Mouse (Mus musculus): ENCODE data around the gene Emp3.

Emp3 gene

GRCm38 (mm10) chr7:45921242-45921621 is at the start of gene Emp3:
Gene Emp3, minus strand, starts transcription at chr7:45921404.
- DNase-seq (ENCODE audit: low read depth, low spot score), result peak; percentile 73

- no peak for DNase-seq (ENCODE audit: low read depth, low spot score)
Measured at GRCm38 (mm10) chr7:45956611-45957010, 35.4 kb upstream of the Emp3 start.

DNA sequence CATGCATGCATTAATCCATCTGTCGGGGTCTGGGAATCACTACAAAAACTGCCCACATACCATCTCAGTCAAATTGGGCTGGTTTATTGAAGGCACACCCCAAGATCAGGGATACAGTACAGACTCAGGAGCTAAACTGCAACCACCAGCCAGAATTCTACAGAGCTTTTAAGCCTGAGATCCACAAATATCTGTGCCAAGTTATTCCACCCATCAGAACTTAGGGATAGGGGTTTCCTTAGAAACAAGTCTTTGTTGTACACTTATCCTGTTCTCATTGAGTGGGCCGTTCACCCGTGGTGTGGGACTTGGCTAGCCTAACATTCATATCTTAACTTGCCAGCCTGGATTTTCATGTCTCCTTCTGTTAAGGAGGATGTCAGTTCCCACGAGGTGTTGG is 27.9 kb upstream of the Emp3 start:
- DNase-seq (ENCODE audit: low read depth, low spot score), result no peak

GRCm38 (mm10) chr7:45943280-45943679 is 22.1 kb upstream of the Emp3 start:
- DNase-seq (ENCODE audit: low read depth, low spot score), result peak; percentile 50

GRCm38 (mm10) chr7:45941986-45942385 is 20.8 kb upstream of the Emp3 start:
- no peak for DNase-seq (ENCODE audit: low read depth, low spot score)

GRCm38 (mm10) chr7:45939836-45940235 is 18.6 kb upstream of the Emp3 start:
- DNase-seq (ENCODE audit: low read depth, low spot score), result no peak

GRCm38 (mm10) chr7:45935114-45935513 is 13.9 kb upstream of the Emp3 start:
- peak; percentile 79 for DNase-seq (ENCODE audit: low read depth, low spot score)

- peak; percentile 53 for DNase-seq (ENCODE audit: low read depth, low spot score)
Measured at GRCm38 (mm10) chr7:45933766-45934165, 12.6 kb upstream of the Emp3 start.

DNA sequence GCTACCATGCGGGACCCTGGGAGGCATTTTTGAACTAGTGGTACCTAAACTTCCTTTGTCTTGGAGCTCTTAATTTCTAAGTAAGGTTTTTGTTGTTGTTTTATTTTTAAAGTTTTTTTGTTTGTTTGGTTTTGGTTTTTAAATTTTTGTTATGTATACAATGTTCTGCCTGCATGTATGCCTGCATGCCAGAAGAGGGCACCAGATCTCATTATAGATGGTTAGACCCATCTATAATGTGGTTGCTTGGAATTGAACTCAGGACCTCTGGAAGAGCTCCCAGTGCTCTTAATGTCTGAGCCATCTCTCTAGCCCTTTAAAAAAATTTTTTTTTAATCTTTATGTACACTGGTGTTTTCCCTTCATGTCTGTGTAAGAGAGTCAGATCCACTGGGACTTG is 8.5 kb upstream of the Emp3 start:
- DNase-seq (ENCODE audit: low read depth, low spot score), result no peak

- no peak for DNase-seq (ENCODE audit: low read depth, low spot score)
Measured at GRCm38 (mm10) chr7:45928626-45929295, 7.6 kb upstream of the Emp3 start.

DNA sequence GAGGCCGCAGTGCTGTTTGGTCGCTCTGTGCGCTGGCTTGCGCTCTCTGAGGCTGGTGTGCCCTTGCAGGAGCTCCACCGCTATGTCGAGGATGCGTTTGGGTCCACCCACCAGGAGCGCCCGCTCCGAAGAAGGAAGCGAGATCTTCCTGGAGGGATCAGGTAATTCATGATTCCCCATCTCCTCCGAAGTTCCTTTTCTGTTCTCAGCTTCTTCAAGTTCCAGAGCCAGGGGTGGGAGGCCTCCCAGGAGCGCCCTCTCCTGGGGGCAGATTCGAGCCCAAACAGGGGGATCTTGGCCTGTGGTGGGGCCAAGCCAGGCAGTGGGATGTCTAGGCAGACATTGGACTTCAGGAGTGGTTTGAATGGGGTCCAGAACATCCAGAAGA is 3.2 kb upstream of the Emp3 start:
- no peak for DNase-seq (ENCODE audit: low read depth, low spot score)

- peak; percentile 19 for DNase-seq (ENCODE audit: low read depth, low spot score)
Measured at GRCm38 (mm10) chr7:45923762-45924428, 2.7 kb upstream of the Emp3 start, which contains the start of gene Ccdc114. Gene Ccdc114, plus strand, starts transcription at chr7:45924072.

- DNase-seq (ENCODE audit: low read depth, low spot score), result peak; percentile 99
Measured at GRCm38 (mm10) chr7:45922928-45923761, 1.9 kb upstream of the Emp3 start.

DNA sequence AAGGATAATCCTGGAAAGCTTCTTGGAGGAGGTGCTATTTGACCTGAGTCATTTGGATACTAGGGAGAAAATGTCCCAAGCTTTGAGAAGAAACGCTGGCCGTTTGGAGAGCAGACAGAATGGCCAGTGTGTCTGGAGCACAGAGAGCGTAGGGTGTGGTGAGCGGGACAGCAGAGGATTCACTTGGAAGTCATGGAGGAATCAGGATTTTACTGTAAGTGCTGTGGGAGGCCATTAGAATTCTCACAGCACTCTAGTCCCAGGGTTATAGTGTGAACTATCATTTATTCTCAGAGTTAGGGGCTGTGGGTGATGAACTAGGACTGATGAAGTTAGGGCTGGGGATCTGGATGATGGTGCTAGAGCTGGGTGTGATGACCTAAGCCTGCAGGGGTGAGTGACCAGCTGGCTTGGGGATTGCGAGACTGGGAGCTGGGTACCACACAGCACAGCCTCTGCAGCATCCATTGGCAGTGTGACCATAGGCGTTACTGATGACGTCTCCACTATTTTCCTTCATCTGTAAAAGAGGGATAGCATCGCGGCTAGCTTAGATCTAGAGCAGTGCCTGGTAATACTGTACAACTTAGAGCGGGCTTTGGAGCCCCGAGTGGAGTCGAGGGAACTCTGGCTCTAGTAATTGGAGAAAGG is 871 bp upstream of the Emp3 start:
- DNase-seq (ENCODE audit: low read depth, low spot score), result peak; percentile 27

GRCm38 (mm10) chr7:45920583-45921241 is 492 bp downstream of the Emp3 start:
- DNase-seq (ENCODE audit: low read depth, low spot score), result no peak

DNA sequence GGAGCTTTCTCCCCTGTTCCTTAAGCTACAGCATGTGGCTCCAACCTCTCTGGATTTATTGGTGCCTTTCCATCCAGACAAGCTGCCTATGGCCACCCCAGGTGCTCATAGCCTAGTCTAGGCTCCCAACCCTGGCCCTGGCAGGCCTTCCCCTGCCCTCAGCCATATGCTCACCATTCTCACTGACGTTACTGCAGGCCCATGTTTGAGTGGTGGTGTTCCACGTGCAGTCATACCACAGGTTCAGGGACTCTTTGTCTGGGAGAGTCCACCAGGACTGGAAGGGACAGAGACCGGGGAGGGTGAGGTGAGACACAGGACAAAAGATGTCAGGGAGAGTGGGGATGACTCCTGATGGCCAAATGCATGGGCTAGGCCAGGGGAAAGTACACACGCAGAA is 1.4 kb downstream of the Emp3 start:
- DNase-seq (ENCODE audit: low read depth, low spot score), result no peak

- DNase-seq (ENCODE audit: low read depth, low spot score), result peak; percentile 43
Measured at GRCm38 (mm10) chr7:45919083-45919671, 2.0 kb downstream of the Emp3 start.

DNA sequence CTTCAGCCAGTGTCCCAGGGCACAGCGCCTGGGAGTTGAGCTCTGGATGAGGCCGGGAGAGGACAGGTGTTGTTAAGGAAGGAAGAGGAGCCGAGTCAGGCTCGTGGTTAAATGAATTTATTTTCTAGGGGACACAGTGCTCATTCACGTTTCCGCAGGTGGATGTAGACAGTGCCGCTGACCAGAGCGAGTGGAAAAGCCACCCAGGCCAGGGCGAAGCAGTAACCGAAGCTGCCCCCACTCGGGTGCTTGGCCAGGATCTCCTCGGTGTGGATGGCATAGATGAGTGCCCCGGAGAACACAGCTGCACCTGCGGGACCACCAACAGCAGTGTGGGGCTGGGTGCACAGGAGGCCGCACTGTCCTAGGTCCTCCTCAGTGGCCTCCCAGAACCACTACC is 3.3 kb downstream of the Emp3 start:
- no peak for DNase-seq (ENCODE audit: low read depth, low spot score)

DNA sequence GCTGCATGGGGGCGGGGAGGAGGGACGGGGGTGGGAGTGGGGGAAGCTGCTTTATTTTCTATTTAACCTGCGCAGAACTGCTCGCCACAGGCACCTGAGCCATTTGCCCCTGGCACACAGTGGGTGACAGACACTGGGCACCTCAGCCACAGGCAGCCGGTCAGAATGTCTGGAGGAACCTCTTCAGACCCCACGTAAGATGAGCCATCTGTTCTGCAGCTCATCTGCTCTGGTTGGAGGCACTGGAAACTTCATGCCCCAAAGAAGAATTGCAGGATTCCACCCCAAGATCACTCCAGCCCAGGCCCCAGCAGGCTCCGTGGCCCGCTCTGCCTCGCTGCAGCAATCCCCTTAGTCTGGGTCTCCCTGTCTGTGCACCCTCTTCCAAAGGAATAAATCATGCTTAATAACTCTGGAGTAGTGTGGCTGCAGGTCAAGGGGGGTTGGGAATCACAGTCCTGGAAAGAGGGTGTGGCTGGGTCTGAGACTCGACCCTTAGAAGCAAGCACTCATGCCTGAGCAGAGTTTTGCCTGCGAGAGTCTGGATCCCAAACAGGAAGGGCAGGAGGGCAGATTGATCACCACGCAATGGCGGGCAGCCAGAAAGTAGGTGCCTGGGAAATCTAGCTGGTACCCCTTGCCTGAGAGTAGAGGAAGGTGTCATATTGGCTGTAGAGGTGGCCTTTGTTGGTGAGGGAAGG is 4.0 kb downstream of the Emp3 start:
- no peak for DNase-seq (ENCODE audit: low read depth, low spot score)
